Mouse (Mus musculus): Measurements from ENCODE around the gene C1s1. TPM values are rescaled to one million over a fixed set of nuclear protein-coding genes. Genes with fewer than 3 reads are reported as not detected.
"Not testable (repeated sequence)": the region's sequence is repeated elsewhere in the genome, so short reads cannot be mapped to it uniquely, and the experiment has no call there.

Gene C1s1
- total RNA-seq (2014; fragmentation: Nextera tagmentation) (not detected in 2 replicates), total RNA-seq (2017) (0.13 TPM in 1 of 2 replicates, not detected in the other)

GRCm38 (mm10) chr6:124542284-124542683 lies at the start of gene C1s1:
C1s1 (minus strand) TSS chr6:124542359.
- peak; percentile 92 for ATAC-seq (replicated peaks; ENCODE audit: poor library complexity, severe bottlenecking)

GRCm38 (mm10) chr6:124588771-124589170 lies 46.6 kb upstream of the C1s1 start:
- ATAC-seq (replicated peaks; ENCODE audit: poor library complexity, severe bottlenecking) = no peak

- no peak for ATAC-seq (replicated peaks; ENCODE audit: poor library complexity, severe bottlenecking)
Measured at GRCm38 (mm10) chr6:124586266-124586665, 44.1 kb upstream of the C1s1 start.

- ATAC-seq (replicated peaks; ENCODE audit: poor library complexity, severe bottlenecking) = no peak
Measured at GRCm38 (mm10) chr6:124585761-124586160, 43.6 kb upstream of the C1s1 start.

- ATAC-seq (replicated peaks; ENCODE audit: poor library complexity, severe bottlenecking) = no peak
Measured at GRCm38 (mm10) chr6:124584935-124585334, 42.8 kb upstream of the C1s1 start.

GRCm38 (mm10) chr6:124582231-124582630 lies 40.1 kb upstream of the C1s1 start:
- ATAC-seq (replicated peaks; ENCODE audit: poor library complexity, severe bottlenecking) = no peak

GRCm38 (mm10) chr6:124580155-124580554 lies 38.0 kb upstream of the C1s1 start:
- not testable (repeated sequence) for ATAC-seq (replicated peaks; ENCODE audit: poor library complexity, severe bottlenecking)

- not testable (repeated sequence) for ATAC-seq (replicated peaks; ENCODE audit: poor library complexity, severe bottlenecking)
Measured at GRCm38 (mm10) chr6:124575155-124575678, 33.1 kb upstream of the C1s1 start.

GRCm38 (mm10) chr6:124570026-124570425 lies 27.9 kb upstream of the C1s1 start, which contains the start of gene C1rb:
C1rb (plus strand) TSS chr6:124570294.
- peak; percentile 72 for ATAC-seq (replicated peaks; ENCODE audit: poor library complexity, severe bottlenecking)

- not testable (repeated sequence) for ATAC-seq (replicated peaks; ENCODE audit: poor library complexity, severe bottlenecking)
Measured at GRCm38 (mm10) chr6:124561611-124562010, 19.5 kb upstream of the C1s1 start.

GRCm38 (mm10) chr6:124561156-124561555 lies 19.0 kb upstream of the C1s1 start:
- ATAC-seq (replicated peaks; ENCODE audit: poor library complexity, severe bottlenecking) = not testable (repeated sequence)

- not testable (repeated sequence) for ATAC-seq (replicated peaks; ENCODE audit: poor library complexity, severe bottlenecking)
Measured at GRCm38 (mm10) chr6:124555956-124556355, 13.8 kb upstream of the C1s1 start.

- no peak for ATAC-seq (replicated peaks; ENCODE audit: poor library complexity, severe bottlenecking)
Measured at GRCm38 (mm10) chr6:124552766-124553165, 10.6 kb upstream of the C1s1 start.

GRCm38 (mm10) chr6:124549023-124549550 lies 6.9 kb upstream of the C1s1 start:
- no peak for ATAC-seq (replicated peaks; ENCODE audit: poor library complexity, severe bottlenecking)

GRCm38 (mm10) chr6:124547979-124548378 lies 5.8 kb upstream of the C1s1 start:
- ATAC-seq (replicated peaks; ENCODE audit: poor library complexity, severe bottlenecking) = not testable (repeated sequence)

- ATAC-seq (replicated peaks; ENCODE audit: poor library complexity, severe bottlenecking) = no peak
Measured at GRCm38 (mm10) chr6:124545425-124545824, 3.3 kb upstream of the C1s1 start.

GRCm38 (mm10) chr6:124544466-124544865 lies 2.3 kb upstream of the C1s1 start:
- peak; percentile 23; the same call in 1 of the 2 replicates for ATAC-seq (replicated peaks; ENCODE audit: poor library complexity, severe bottlenecking)

- ATAC-seq (replicated peaks; ENCODE audit: poor library complexity, severe bottlenecking) = not testable (repeated sequence)
Measured at GRCm38 (mm10) chr6:124541176-124541575, 983 bp downstream of the C1s1 start.

- ATAC-seq (replicated peaks; ENCODE audit: poor library complexity, severe bottlenecking) = peak; percentile 82
Measured at GRCm38 (mm10) chr6:124536125-124536829, 5.9 kb downstream of the C1s1 start.

GRCm38 (mm10) chr6:124531077-124531476 lies 11.1 kb downstream of the C1s1 start:
- ATAC-seq (replicated peaks; ENCODE audit: poor library complexity, severe bottlenecking) = no peak

GRCm38 (mm10) chr6:124527881-124528280 lies 14.3 kb downstream of the C1s1 start:
- no peak for ATAC-seq (replicated peaks; ENCODE audit: poor library complexity, severe bottlenecking)

Measured in granulocyte monocyte progenitor cell, adult 5-6 weeks (primary cell).